Mouse (Mus musculus) adrenal gland (tissue): Measurements from ENCODE around the gene Naa35.

Experiments
- intact Hi-C: fragments of 180-260 bp; cut with DNase I; formaldehyde crosslinking; loops from one replicate; pipeline ENCODE4 v1.15.1; 2025
- long read RNA-seq, 2 experiments: library from polyadenylated mRNA; unstranded; transcript quantifications; one replicate each; pipeline ENCODE4 v2.0.0; 2020; ENCODE audit warnings: borderline replicate concordance in 1 of 2; ENCODE audit not compliant: insufficient replicate concordance in 1 of 2

The Naa35 gene
- long read RNA-seq, experiment 1, transcript Naa35-201 (23 exons, 3,793 nt): major isoform, 10 of 38 reads
- long read RNA-seq, experiment 1, partial matches to known transcripts: 23 of 38 reads
- long read RNA-seq, experiment 1, other reads (novel, unspliced or antisense): 4 of 38 reads
- long read RNA-seq, experiment 2, transcript Naa35-201 (23 exons, 3,793 nt): major isoform, 6 of 40 reads
- long read RNA-seq, experiment 2, partial matches to known transcripts: 27 of 40 reads
- long read RNA-seq, experiment 2, other reads (novel, unspliced or antisense): 7 of 40 reads

DNA sequence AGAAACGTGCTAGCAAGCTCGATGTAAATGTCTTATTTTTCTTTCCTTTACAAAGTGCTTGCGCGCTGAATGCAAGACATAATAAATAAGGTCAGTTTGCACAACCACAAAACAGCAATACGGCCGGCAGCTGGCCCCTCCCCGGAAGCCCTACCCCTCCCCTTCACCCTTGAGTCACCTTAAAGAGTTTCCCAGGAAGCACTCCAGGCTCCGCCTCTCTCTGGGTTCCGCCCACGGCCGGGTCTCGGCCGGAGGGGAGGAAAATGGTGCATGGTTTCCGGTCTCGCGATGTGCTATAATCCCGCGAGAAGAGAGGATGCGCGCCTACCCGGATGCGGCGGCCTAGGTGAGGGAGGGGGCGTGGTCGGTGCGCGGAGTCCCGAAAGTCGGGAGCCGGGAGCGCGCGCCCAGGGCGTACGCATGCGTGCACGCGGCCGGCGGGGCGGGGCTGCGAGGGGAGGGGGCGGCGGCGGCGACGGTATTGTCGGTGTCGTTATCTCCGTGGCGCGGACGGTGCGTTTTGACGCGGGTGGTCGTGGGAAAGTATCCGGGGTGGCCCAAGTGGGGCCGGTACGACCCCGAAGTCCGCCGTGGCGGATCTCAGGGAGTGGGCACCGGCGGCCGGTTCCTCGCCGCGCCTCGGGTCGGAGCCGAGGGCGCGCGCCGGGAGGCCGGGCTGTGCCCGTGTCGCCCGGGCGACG lies at the start of gene Naa35, which contains the start of gene Agtpbp1:
Gene Naa35 (plus strand): TSS at position 313 of the 701 bp plus-strand sequence.
Gene Agtpbp1 (minus strand): TSS at position 281 of the 701 bp plus-strand sequence.
- intact Hi-C loops: loop anchor here (1.0 to 5.0 kb wide), 2 partner anchors 29 to 182 kb away; partner anchors contain the start of gene Isca1

DNA sequence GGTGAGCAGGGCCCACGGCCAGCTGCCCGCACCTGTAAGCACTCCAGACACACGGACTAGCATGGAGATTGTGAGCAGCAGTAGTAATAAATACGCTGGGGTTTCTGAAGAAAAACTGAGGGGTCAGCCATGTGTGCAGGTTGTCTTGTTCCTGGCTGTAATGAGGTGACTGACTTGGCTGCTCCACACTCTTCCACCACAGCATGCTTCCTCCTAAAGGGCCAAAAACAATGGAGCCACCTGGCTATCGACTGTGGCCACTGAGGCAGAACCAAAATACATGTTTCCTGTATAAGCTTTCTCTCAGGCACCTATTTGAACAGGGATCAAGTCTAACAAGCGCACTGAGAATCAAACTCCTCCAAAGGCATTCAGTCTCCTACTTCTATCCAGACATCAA lies 49.3 kb upstream of the Naa35 start:
- intact Hi-C loops: no loop called here

DNA sequence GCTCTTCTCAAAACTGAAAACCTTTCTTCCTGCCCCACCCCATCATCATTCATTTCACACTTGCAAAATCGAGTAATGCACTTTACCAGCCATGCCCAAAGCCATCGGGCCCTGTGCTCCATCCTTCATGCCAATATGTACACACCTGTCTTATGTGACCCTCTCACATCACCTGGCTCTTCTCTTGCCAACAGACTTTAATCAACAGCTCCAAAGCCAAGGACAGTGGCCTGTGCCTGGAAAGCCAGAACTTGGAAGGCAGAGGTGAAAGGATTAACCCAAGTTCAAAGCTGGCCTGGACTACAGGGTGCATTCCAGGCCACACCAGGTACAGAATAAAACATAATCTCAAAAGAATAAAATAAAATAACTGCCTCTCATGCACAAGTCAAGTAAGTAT lies 48.4 kb upstream of the Naa35 start:
- intact Hi-C loops: no loop called here

GRCm38 (mm10) chr13:59538661-59539060 lies 46.4 kb upstream of the Naa35 start:
- intact Hi-C loops: no loop called here

DNA sequence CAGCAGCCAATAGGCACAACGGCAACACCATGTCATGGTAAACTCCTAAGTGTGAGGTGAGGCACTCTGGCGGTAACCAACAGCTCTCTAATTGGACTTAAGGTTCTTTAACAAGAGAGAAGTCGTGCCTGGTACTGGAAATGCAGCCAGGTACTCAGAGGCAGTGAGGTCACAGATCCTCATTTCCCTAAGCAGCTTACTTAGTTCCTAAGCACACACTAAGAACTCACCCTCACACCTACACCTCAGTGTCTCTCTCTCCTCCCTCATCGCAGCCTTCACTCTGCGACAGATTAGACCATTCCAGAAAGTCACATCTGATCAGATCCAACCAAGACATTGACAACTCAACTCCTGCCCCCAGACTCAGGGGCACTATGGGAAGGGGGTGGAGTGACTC lies 45.0 kb upstream of the Naa35 start:
- intact Hi-C loops: no loop called here

DNA sequence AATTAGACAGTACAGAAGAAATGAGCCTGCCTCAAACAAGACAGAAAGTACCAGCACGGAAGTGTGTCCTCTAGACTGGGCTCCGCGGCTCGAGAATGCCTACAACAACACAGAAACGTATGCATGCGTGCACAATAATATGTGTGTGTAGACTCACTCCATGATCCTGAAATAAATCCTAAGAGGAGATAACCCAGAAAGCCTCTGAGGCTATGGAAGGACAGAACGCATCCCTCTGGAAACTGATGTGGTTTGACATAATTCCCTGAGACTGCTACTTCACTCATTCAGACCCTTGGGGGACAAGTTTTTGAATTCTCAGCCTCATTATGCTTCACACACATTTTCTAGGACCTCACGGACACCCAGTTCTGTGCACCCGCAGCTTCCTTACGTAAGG lies 42.6 kb upstream of the Naa35 start:
- intact Hi-C loops: no loop called here

- intact Hi-C loops: no loop called here
These were observed 38.0 kb upstream of the Naa35 start for GRCm38 (mm10) chr13:59547091-59547490.

DNA sequence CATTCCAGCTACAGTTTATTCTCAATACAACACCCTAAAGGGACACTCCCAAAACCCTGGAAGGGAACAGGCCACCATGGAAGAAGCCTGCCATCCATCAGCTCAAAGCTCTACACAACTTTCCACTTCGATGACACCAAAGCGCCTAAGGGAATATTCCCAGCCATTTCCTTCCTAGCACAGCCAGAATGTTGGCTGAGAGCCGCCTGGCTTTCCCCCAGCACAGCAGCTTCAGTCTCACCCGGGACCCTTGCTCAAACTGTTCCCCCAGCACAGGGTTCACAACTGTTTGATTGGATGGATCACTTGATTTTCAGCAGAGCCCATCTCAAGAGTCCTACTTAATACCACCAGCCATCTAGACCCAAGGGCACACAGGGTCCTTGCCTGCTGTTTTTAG lies 37.3 kb upstream of the Naa35 start:
- intact Hi-C loops: no loop called here

- intact Hi-C loops: no loop called here
These were observed 35.7 kb upstream of the Naa35 start for GRCm38 (mm10) chr13:59549318-59549798.

GRCm38 (mm10) chr13:59552286-59552685 lies 32.8 kb upstream of the Naa35 start:
- intact Hi-C loops: no loop called here

DNA sequence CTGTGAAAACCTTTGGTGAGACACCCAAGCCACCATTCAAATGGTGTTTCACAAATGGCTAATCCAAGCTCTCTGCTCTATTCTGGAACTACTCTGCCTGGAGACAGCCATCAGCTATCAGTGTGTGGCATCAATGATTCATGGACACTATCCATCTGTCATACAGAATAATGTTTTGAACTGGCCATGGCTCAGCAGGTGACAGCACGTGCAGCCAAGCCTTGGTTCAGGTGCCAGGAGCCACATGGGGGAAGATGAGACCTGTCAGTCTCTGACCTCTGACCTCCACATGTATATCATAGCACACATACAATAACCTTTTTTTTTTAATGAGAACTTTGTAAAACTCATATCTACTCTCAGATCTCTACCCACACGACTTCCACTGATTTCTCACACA lies 32.3 kb upstream of the Naa35 start:
- intact Hi-C loops: no loop called here

GRCm38 (mm10) chr13:59554772-59555505 lies 30.1 kb upstream of the Naa35 start:
- intact Hi-C loops: no loop called here

GRCm38 (mm10) chr13:59555613-59556192 lies 29.4 kb upstream of the Naa35 start:
- intact Hi-C loops: loop anchor here (1.0 kb wide), 1 partner anchor 30 kb away; the partner anchor contains the start of genes Agtpbp1 and Naa35

DNA sequence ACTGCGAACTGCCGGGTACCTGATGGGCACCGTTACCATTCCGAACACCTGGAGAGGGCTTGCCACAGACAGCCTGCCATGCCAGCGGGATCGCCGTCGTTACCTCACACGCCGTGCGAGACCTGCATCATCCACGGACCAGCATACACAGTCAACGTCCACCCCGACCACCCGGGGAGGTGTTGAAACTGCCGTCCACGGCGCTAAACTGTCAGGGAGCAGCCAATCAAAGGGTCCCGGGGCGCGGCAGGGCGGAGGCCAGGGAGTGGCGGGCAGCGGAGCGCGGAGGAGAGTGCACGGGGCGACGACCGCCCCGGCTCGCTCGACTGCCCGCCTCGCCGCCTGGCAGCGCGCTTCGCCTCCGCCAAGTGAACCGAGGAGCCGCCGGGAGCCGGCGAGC lies 28.4 kb upstream of the Naa35 start:
- intact Hi-C loops: loop anchor here (1.0 kb wide), 1 partner anchor 29 kb away; the partner anchor contains the start of genes Agtpbp1 and Naa35

DNA sequence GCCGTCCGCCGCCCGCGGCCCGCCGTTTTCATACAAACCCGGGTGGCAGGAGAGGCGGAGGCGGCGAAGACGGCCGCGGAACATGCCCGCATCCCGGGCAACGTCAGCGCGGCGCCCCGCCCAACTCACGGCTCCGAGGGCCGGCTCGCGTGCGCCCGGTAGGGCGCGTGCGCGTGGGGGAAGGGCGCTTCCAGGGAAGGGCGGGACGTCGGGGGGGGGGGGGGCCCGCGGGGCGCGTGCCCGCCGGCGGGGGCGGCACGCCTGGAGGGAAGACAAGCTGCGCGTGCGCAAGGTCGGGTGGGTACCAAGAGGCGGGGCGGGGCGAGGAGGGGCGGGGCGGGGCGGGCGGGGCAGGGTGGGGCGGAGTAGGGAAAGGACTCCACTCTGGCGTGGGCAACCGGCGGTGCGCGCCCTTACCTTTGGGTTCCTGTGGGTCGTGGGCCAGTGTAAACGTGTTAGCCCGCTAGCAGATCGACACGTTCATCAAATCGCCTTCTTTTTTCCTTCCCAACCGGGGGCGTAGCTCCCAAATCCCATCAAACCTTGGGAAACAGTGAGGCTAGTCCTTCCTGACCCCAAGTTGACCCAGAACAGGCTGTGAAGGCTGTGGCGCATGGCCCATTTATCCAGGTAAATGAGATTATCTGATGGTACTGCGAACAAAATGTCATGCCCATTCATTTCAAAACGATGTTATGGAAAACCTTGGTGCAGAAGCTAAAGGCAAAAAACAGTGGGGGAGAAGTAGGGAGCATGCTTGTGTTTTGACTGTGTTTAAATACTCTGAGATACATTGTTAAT lies 27.7 kb upstream of the Naa35 start:
- intact Hi-C loops: no loop called here

DNA sequence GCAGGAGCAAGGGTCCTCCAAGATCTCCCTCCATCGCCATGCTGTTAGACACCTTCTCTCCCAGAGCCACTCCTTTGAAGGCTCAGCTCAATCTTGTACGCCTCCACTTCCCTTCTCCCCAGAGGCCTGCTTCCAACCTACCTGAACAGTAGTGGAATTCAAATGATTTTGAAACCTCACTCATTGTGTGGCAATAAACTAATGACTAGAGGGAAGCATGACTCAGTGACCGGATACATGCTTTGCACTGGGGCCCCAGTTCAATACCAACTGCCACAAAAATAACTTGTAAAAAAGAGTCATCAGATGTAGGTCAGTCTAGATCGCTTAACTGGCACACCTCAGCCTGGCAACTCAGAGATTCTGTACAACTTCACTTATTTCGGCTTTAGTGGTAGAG lies 26.3 kb upstream of the Naa35 start:
- intact Hi-C loops: no loop called here

DNA sequence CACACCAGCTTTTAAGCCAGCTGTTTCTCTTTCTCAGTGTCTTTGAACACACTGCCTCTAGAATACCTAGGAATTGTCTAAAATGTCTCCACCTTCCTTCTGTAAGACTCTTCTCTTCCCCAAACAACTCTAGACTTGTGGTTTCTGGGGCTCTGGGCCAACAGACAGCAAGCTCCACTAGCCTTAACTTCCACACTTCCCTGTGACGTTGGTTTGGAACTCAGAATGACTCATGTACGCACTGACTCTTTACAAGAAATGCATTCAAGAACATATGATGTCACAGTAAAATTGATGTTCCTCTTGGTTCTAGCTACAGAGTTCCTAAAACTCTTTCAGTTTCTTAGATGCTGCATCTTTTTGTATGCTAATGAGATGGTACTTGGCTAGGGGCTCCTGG lies 22.6 kb upstream of the Naa35 start:
- intact Hi-C loops: no loop called here

DNA sequence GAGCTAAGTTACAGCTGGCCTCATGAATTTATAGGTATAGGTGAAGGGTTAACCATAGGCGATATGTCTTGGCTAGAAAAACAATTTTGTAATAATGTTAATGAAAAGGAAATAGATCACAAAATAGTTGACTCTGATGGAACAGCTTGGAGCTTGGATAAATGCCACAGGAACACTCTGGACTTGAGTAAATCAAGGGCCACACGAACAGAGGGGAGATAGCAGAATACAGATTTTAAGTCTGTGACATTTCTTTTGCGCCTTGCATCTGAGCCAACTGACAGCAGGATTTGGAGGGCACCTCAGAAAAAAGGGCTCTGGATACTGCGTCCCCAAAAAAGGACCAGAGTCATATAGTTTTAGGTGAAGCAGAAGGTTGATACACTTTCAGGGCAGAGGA lies 20.6 kb upstream of the Naa35 start:
- intact Hi-C loops: no loop called here

- intact Hi-C loops: no loop called here
These were observed 20.1 kb upstream of the Naa35 start for GRCm38 (mm10) chr13:59564923-59565322.

DNA sequence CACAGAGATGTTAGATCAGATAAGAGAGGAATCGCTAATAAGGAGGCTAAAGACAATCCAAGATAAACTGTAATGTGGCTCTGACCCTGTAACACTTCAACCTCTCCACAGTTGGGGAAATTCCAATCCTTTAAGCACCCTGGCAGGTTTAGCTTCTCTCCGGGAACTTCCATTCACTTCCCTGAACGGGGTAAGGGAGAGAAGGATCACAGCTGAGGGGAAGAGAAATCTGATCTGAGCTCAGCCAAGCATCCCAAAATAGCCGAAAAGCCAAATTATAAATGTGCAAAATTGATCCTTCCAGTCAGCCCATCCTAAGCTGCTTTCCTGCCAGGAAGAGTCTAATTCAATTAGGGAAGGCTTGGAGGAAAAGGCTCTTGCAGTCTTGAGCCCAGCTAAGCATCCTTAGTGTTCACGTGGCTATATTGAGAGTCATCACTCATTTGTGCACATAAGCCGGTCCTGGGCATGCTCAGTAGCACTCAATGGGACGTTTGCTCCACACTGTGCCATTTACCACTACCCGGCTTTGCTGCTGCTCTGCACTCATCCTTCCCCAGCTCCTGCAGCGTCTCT lies 19.0 kb upstream of the Naa35 start:
- intact Hi-C loops: no loop called here
